ENCODE assay signal across 16 mouse cellular contexts in genomic region chr1:183965341-183965740, GRCm38 (mm10).
"Had no signal": no experiment of that assay in that cellular context is flagged by ENCODE, and none has a peak within 500 bp of the region (broad histone marks: within the 10 kb centered on the region; RNA-seq: fewer than 3 reads in every experiment).

No protein-coding gene starts in this region.

- H3K36me3 ChIP-seq: liver, embryonic 12.5 days; midbrain, embryonic 10.5 days; midbrain, embryonic 12.5 days; neural tube, embryonic 13.5 days; neural tube, embryonic 15.5 days; stomach, embryonic 15.5 days had no signal

- H3K27me3 ChIP-seq: liver, embryonic 12.5 days; midbrain, embryonic 12.5 days; neural tube, embryonic 13.5 days; neural tube, embryonic 15.5 days; stomach, embryonic 15.5 days had no signal

- H3K4me2 ChIP-seq: liver, embryonic 12.5 days; lung, embryonic 14.5 days; midbrain, embryonic 12.5 days; neural tube, embryonic 13.5 days; neural tube, embryonic 15.5 days; stomach, embryonic 15.5 days had no signal

- H3K9me3 ChIP-seq: liver, embryonic 12.5 days; midbrain, embryonic 10.5 days; midbrain, embryonic 12.5 days; neural tube, embryonic 13.5 days; neural tube, embryonic 15.5 days; stomach, embryonic 15.5 days had no signal

- H3K4me3 ChIP-seq: liver, embryonic 12.5 days; midbrain, embryonic 10.5 days; midbrain, embryonic 12.5 days; myocyte; neural tube, embryonic 13.5 days; neural tube, embryonic 15.5 days; stomach, embryonic 15.5 days had no signal

- H3K9ac ChIP-seq: liver, embryonic 12.5 days; liver, embryonic 14.5 days; lung, embryonic 14.5 days; midbrain, embryonic 12.5 days; neural tube, embryonic 13.5 days; neural tube, embryonic 15.5 days; stomach, embryonic 15.5 days had no signal

- H3K27ac ChIP-seq: liver, embryonic 12.5 days; liver, embryonic 14.5 days; midbrain, embryonic 10.5 days; midbrain, embryonic 12.5 days; neural tube, embryonic 13.5 days; neural tube, embryonic 15.5 days; stomach, embryonic 15.5 days; stomach, postnatal 0 days had no signal

- H3K4me1 ChIP-seq: liver, embryonic 12.5 days; midbrain, embryonic 10.5 days; midbrain, embryonic 12.5 days; stomach, embryonic 15.5 days had no signal

- DNase-seq: lung, adult 18-20 months; lung, embryonic 14.5 days; lung, postnatal 10 days; lung, postnatal 4 days; midbrain, embryonic 14.5 days; retina, postnatal 1 day; right cerebral cortex, adult 18-20 months had no signal
